Mouse (Mus musculus) forebrain, embryonic 12.5 days (tissue): ENCODE results near the gene Zfp580. TPM values are rescaled to one million over a fixed set of nuclear protein-coding genes. Genes with fewer than 3 reads are reported as not detected.
"Not testable (repeated sequence)": the region's sequence is repeated elsewhere in the genome, so short reads cannot be mapped to it uniquely, and the experiment has no call there.

ENCODE experiments used
- ATAC-seq: fragments of 200-750 bp; cut with Nextera tagmentation; 2 replicates; pipeline ENCODE4 v1.8.0; 2017; ENCODE audit warnings: moderate TSS enrichment; ENCODE audit not compliant: low FRiP score
- H3K27ac ChIP-seq: fragments of 300-500 bp; sonication (generic); 2 replicates; pipeline ENCODE4 v1.5.1; 2016; ENCODE audit warnings: mild to moderate bottlenecking
- H3K27me3 ChIP-seq: fragments of 300-500 bp; sonication (generic); 2 replicates; pipeline ENCODE4 v1.6.1; 2016; ENCODE audit warnings: mild to moderate bottlenecking
- H3K36me3 ChIP-seq: fragments of 300-500 bp; sonication (generic); replicated peaks from 2 replicates; pipeline ENCODE4 v1.6.1; 2016; ENCODE audit warnings: mild to moderate bottlenecking
- H3K4me1 ChIP-seq: fragments of 300-500 bp; sonication (generic); 2 replicates; pipeline ENCODE4 v1.6.1; 2016
- H3K4me2 ChIP-seq: fragments of 300-500 bp; sonication (generic); 2 replicates; pipeline ENCODE4 v1.6.1; 2016; ENCODE audit warnings: mild to moderate bottlenecking, moderate library complexity
- H3K4me3 ChIP-seq: fragments of 300-500 bp; sonication (generic); replicated peaks from 2 replicates; pipeline ENCODE4 v1.5.1; 2016; ENCODE audit warnings: mild to moderate bottlenecking
- H3K9ac ChIP-seq: fragments of 300-500 bp; sonication (generic); 2 replicates; pipeline ENCODE4 v1.6.1; 2016; ENCODE audit warnings: mild to moderate bottlenecking
- H3K9me3 ChIP-seq: fragments of 300-500 bp; sonication (generic); 2 replicates; pipeline ENCODE4 v1.6.1; 2016
- WGBS: fragments of 180-500 bp; shearing (Covaris S2); methylation state at CpG from one replicate; pipeline ENCODE4 v1.1.7; 2016; 5-methylcytosine and 5-hydroxymethylcytosine counted together
- polyA plus RNA-seq: library from polyadenylated mRNA; unstranded; fragments of >200 nt; fragmentation: Nextera tagmentation; extraction: Ambion mirVana; gene quantifications from 2 replicates; pipeline ENCODE4 v1.2.1, GENCODE M21; 2016

The Zfp580 gene
- polyA plus RNA-seq, 1 experiment from 2014 or later: 46.3 TPM

DNA sequence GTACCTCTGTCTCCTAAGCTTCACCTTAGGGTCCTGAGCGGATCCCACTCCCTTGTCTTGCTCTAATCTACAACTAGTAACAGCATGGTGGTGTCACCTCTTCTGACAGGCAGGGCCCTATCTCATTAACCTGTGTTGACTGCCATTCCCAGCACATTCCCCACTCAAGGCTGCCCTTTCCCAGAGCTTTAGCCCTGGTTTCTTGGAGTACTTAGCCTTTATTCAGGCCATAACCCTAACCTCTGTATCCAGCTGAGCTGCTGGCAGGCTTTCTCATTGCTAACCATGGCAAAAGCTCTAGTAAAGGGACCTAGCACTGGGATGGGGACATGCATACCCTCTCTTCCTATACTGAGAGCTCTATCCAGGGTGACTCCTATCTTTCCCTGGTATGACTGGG, 7.3 kb downstream of the Zfp580 start:
- ATAC-seq: no peak
- H3K27ac ChIP-seq: no peak overlapping the region
- 91% methylated on average over 1 of the region's 1 CpGs for WGBS
- H3K9me3 ChIP-seq: no peaks in the 10 kb centered on the region
- no peak overlapping the region for H3K4me2 ChIP-seq
- no peak overlapping the region for H3K4me3 ChIP-seq
- H3K27me3 ChIP-seq: peaks cover 51% of the 10 kb centered on the region
- no peak overlapping the region for H3K9ac ChIP-seq
- H3K4me1 ChIP-seq: peaks cover 38% of the 10 kb centered on the region
- no peaks in the 10 kb centered on the region for H3K36me3 ChIP-seq

DNA sequence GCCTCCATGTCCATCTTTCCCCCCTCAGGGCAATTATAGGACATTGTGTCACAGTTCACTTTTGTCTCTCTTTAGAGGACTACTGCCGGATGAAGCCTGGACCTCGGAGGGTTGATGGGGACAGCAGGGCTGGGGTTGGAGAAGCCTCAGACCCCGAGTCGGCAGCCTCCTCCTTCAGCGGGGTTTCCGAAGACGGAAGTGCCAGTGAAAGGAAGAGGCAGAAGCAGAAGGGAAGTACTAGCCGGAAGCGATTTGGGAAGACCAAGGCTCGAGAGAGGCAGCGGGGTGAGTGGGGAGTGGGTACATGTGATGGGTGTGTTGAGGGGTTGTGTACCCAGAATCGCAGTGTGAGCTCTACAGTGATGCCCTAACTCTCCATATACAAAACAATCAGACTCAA, 8.1 kb downstream of the Zfp580 start:
- 94% methylated on average over 12 of the region's 12 CpGs for WGBS
- Histone ChIP-seq H3K4me1 (peaks cover 40% of the 10 kb centered on the region), H3K36me3 (no peaks in the 10 kb centered on the region), H3K9ac (peak overlapping the region; percentile 74; the same call in 1 of the 2 replicates), H3K27me3 (peaks cover 43% of the 10 kb centered on the region), H3K9me3 (no peaks in the 10 kb centered on the region), H3K27ac (peak overlapping the region; percentile 99; the same call in 1 of the 2 replicates), H3K4me3 (no peak overlapping the region), H3K4me2 (peak overlapping the region; percentile 86; the same call in 1 of the 2 replicates)
- no peak for ATAC-seq

DNA sequence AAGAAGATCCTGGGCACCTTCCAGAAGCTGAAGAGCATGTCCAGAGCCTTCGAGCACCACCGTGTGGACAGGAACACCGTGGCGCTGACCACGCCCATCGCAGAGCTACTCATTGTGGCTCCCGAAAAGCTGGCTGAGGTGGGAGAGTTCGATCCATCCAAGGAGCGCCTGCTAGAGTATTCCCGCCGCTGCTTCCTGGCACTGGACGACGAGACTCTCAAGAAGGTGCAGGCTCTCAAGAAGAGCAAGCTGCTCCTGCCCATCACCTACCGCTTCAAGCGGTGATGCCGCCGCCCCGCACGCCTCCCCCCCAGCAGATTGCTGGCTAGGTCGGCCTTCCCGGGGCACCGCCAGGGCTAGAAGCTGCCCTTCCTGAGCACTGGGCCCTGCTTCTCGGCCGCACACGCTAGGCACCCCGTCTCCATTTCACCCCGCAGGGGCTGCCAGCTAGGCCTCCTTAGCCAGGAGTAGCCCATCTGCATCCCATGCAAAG, 8.9 kb downstream of the Zfp580 start:
- peak overlapping the region; percentile 86 for H3K4me2 ChIP-seq
- ATAC-seq: peak; percentile 5; the same call in 1 of the 2 replicates
- peak overlapping the region; percentile 99 for H3K27ac ChIP-seq
- no peaks in the 10 kb centered on the region for H3K36me3 ChIP-seq
- no peaks in the 10 kb centered on the region for H3K9me3 ChIP-seq
- WGBS: 3% methylated on average over 27 of the region's 27 CpGs
- H3K27me3 ChIP-seq: peaks cover 35% of the 10 kb centered on the region
- peaks cover 45% of the 10 kb centered on the region for H3K4me1 ChIP-seq
- H3K4me3 ChIP-seq: peak overlapping the region; percentile 72
- H3K9ac ChIP-seq: peak overlapping the region; percentile 74

DNA sequence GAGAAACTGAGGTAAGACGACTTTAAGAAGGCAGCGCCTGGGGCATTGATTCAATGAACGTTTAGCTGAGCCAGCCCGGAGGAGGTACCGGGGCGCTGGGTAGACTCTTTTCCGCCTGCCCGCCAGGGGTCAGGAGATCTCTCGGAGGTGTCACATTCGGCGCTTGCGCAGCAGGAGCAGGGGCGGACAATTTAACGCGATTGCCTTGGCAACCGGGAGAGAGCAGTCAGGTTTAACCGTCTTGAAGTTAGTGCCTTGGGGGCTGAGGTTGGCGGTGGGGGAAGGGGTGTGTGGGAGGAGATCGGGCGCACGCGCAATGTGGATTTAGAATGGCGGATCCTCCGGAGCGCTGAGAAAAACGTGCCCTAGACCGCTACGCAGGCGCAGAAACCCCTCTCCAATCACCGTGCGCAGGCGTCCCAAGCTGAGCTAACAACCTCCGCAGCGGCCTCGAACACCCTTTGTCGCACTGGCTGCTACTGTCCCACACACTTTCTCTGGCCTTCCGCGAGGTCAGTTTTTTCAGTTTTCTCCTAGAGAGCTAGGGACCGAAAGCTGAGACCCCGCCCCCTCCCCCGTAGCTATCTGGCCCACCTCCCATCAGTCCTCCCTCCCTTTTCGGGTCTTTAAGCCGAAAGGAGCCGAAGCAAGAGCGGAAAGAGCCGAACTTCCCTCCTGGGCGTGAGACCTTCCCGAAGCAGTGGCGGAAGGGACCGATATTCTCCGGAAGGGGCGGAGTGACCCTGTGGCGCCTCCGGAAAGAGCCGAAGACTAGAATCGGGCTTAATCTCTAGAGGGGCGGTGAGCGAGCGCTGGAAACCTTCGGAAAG, 9.8 kb downstream of the Zfp580 start:
- peaks cover 6% of the 10 kb centered on the region for H3K36me3 ChIP-seq
- under 1% methylated on average over 60 of the region's 60 CpGs for WGBS
- no peaks in the 10 kb centered on the region for H3K9me3 ChIP-seq
- H3K4me3 ChIP-seq: peak overlapping the region; percentile 72
- peak; percentile 90 for ATAC-seq
- H3K9ac ChIP-seq: peak overlapping the region; percentile 74
- H3K27me3 ChIP-seq: peaks cover 26% of the 10 kb centered on the region
- peaks cover 53% of the 10 kb centered on the region for H3K4me1 ChIP-seq
- peak overlapping the region; percentile 86 for H3K4me2 ChIP-seq
- peak overlapping the region; percentile 99 for H3K27ac ChIP-seq

DNA sequence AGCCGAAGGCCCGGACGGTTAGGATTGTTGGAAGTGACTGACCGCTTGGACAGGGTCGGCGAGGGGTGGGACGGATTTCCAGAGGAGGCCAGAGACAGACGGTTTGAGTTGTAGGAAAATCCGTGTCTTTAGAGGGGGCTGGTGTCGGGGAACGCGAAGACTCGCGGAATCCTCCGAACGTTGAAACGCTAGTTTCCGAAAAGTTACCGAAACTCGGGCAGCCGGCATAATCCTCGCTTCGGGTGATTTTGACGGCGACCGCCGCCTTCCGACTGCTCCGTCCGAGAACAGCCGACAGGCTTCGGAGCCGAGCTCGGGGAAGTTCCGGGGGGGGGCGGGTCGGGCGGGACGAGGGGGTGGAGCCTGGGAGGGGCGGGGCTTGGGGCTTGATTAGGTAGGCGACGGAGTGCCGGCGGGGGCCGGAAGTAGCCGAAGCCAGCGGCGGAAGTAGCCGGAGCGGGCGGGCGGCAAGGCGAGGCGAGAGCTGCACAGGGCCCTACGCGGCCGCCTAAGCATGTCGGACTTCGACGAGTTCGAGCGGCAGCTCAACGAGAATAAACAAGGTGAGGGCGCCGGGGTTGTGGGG, 10.5 kb downstream of the Zfp580 start, which contains the start of gene U2af2:
U2af2 (plus strand) TSS at position 370 of the 586 bp plus-strand sequence.
- peak within 1 kb of the TSS; percentile 86 for H3K4me2 ChIP-seq
- peaks cover 19% of the 10 kb centered on the region for H3K27me3 ChIP-seq
- peak within 1 kb of the TSS; percentile 99 for H3K27ac ChIP-seq
- H3K36me3 ChIP-seq: peaks cover 13% of the 10 kb centered on the region
- ATAC-seq: peak; percentile 85
- H3K9me3 ChIP-seq: no peaks in the 10 kb centered on the region
- WGBS: under 1% methylated on average over 61 of the region's 65 CpGs
- peak within 1 kb of the TSS; percentile 74 for H3K9ac ChIP-seq
- peak within 1 kb of the TSS; percentile 72 for H3K4me3 ChIP-seq
- H3K4me1 ChIP-seq: peaks cover 46% of the 10 kb centered on the region

DNA sequence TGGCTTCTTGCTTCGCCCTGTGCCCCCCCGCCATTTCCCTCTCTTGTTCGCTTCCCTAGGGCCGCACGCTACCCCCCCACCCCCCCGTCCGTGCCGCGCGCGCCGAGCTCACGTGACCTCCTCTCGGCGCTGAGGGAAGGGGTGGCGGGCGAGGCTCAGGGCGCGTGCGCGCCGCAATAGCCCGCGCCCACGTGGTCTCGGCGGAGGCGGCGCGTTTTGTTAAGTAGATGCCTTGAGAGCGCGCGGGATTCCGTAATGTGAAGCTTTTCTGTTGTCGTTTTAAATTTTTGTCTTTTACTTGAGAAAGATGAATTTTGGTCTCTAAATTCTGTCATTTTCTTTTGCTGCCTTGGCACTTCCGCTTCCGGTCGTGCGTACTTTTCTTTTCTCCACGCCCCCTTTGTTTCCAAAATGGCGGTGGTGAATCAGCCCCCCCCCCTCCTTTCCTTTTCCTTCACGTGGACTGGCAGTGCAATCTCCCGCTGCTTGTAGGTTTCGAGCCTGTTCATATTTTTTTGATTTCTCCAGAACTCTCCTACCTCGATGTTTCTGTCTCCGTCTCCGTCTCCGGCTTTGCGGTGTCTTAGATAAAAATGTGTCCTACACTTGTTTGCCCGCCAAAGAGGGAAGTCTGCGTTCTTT, 11.1 kb downstream of the Zfp580 start:
- Histone ChIP-seq H3K36me3 (peaks cover 19% of the 10 kb centered on the region), H3K9ac (peak overlapping the region; percentile 74), H3K4me1 (peaks cover 41% of the 10 kb centered on the region), H3K4me2 (peak overlapping the region; percentile 86), H3K9me3 (no peaks in the 10 kb centered on the region), H3K27me3 (peaks cover 13% of the 10 kb centered on the region), H3K4me3 (peak overlapping the region; percentile 72), H3K27ac (peak overlapping the region; percentile 99)
- peak; percentile 57 for ATAC-seq
- WGBS: under 1% methylated on average over 43 of the region's 51 CpGs

DNA sequence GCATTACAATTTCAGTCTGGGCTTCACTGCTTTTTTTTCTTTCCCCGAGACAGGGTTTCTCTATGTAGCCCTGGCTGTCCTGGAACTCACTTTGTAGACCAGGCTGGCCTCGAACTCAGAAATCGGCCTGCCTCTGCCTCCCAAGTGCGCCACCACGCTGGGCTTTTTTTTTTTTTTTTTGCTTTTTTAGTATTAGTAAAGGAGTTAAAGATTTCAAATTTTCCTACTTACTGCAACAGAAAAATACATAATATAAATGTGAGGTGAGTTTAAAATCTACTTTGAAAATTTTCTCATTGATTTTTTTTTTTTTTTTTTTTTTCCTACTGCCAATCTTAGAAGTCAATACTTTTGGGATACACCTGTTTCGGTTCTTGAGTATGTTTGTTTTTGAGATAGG, 13.5 kb downstream of the Zfp580 start:
- Histone ChIP-seq H3K4me2 (no peak overlapping the region), H3K9me3 (no peaks in the 10 kb centered on the region), H3K9ac (no peak overlapping the region), H3K27ac (no peak overlapping the region), H3K4me3 (no peak overlapping the region), H3K27me3 (no peaks in the 10 kb centered on the region), H3K36me3 (peaks cover 44% of the 10 kb centered on the region), H3K4me1 (peaks cover 36% of the 10 kb centered on the region)
- 90% methylated on average over 6 of the region's 6 CpGs for WGBS
- ATAC-seq: no peak

DNA sequence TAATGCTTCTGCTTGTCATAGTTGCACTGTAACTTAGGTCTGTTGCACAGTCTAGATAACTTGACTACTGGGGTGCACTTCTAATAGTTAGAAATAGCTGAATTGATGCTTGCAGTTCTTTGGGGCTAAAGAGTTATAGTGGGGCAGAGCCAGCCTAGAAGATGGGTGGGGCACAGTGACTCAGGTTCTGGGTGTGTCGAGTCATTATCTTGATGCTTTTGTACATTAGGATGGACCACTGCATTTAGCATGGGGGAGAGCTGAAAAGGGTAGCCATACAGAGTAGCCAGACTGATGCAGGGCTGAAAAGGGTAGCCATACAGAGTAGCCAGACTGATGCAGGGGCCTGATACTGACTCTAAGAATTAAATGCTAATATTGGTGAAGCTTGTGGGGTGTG, 22.2 kb downstream of the Zfp580 start:
- no peaks in the 10 kb centered on the region for H3K4me1 ChIP-seq
- no peak overlapping the region for H3K4me3 ChIP-seq
- peaks cover 96% of the 10 kb centered on the region for H3K36me3 ChIP-seq
- ATAC-seq: no peak
- H3K27ac ChIP-seq: no peak overlapping the region
- no peaks in the 10 kb centered on the region for H3K27me3 ChIP-seq
- H3K9ac ChIP-seq: no peak overlapping the region
- no peaks in the 10 kb centered on the region for H3K9me3 ChIP-seq
- WGBS: 85% methylated on average over 1 of the region's 1 CpGs
- no peak overlapping the region for H3K4me2 ChIP-seq

DNA sequence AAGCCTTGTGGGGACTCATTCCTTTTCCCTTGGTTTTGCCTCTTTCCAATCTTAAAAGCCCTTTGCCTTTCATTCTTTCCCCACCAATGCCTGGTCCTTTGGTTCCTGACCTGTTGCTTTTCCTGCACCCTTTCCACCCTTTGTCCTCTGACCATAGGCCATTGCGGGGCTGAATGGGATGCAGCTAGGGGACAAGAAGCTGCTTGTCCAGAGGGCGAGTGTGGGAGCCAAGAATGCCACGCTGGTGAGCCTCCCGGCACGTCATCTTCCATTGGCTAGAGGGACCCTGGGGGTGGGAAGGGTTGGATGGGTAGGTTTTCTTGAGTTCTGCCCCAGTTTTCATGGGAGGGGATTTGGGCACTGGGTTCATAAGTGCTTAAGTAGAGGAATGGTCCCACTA, 23.6 kb downstream of the Zfp580 start:
- no peaks in the 10 kb centered on the region for H3K9me3 ChIP-seq
- H3K4me1 ChIP-seq: no peaks in the 10 kb centered on the region
- ATAC-seq: no peak
- WGBS: 92% methylated on average over 5 of the region's 5 CpGs
- peaks cover 88% of the 10 kb centered on the region for H3K36me3 ChIP-seq
- no peak overlapping the region for H3K27ac ChIP-seq
- H3K27me3 ChIP-seq: no peaks in the 10 kb centered on the region
- H3K4me2 ChIP-seq: no peak overlapping the region
- no peak overlapping the region for H3K9ac ChIP-seq
- no peak overlapping the region for H3K4me3 ChIP-seq

DNA sequence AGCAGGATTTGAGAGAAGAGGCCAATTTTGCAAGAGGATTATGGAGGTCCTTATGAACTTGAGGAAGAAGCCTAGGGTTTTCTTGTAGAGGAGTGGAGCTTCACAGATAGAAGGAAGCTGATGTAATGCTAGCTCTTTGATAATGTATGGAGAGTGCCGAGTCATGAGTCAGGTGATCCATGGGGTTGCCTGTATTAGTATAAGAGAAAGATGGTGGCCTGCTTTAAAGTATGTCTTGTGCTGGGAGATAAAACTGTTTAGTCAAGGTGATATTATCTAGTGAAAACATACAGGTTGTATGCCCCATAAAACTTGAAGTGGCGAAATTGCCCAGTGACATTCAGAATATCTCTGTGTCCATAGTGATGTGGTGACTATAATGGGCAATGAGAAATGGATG, 25.6 kb downstream of the Zfp580 start:
- no peak overlapping the region for H3K27ac ChIP-seq
- H3K9me3 ChIP-seq: no peaks in the 10 kb centered on the region
- H3K4me1 ChIP-seq: peaks cover 14% of the 10 kb centered on the region
- peaks cover 68% of the 10 kb centered on the region for H3K36me3 ChIP-seq
- no peak for ATAC-seq
- no peak overlapping the region for H3K4me2 ChIP-seq
- no peak overlapping the region for H3K9ac ChIP-seq
- no peak overlapping the region for H3K4me3 ChIP-seq
- no peaks in the 10 kb centered on the region for H3K27me3 ChIP-seq
- 93% methylated on average over 2 of the region's 2 CpGs for WGBS

DNA sequence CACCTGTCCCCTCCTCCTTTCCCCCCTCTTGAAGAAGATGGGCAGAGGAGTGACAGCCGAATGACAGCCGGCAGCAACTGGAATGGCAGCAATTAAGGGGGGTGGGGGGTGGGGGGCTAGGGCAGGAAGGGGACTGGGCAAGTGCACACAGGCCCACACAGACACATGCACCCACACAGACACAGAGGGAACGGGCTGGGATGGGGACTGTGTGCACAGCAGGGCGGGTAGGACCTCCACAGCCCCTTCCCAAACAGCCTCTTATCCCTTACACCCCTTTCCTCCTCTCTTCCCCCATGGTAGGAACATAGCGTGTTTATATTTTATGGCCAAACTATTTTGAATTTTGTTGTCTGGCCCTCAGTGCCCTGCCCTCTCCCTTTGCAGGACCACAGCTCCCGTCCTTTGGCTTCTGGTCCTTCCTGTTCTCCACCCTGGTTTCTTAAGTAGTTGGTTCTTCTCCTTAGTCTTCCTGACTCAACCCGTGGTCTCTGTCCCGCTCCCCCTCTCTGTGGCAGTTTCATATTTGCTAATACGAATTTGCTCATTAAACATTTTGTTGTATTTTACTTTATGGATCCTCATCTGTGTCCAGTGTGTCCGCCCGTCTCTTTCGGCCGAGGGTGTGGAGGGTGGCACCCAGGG, 28.1 kb downstream of the Zfp580 start:
- Histone ChIP-seq H3K4me1 (peaks cover 16% of the 10 kb centered on the region), H3K27ac (peak overlapping the region; percentile 90), H3K36me3 (peaks cover 61% of the 10 kb centered on the region), H3K4me2 (peak overlapping the region; percentile 92), H3K4me3 (peak overlapping the region; percentile 94)
- ATAC-seq: peak; percentile 37
- H3K27me3 ChIP-seq, H3K9ac ChIP-seq, H3K9me3 ChIP-seq: not testable (repeated sequence)
- 49% methylated on average over 9 of the region's 13 CpGs for WGBS
